Mouse (Mus musculus) cerebellum, adult 18-20 months (tissue): Measurements from ENCODE around the gene Farsa.
A peak's percentile ranks its signal among the peaks of the same experiment; 100 is the strongest.

Experiments used
- DNase-seq, 2 experiments: peaks; one replicate each; pipeline ENCODE4 v3.0.0; 2021

Farsa gene

DNA sequence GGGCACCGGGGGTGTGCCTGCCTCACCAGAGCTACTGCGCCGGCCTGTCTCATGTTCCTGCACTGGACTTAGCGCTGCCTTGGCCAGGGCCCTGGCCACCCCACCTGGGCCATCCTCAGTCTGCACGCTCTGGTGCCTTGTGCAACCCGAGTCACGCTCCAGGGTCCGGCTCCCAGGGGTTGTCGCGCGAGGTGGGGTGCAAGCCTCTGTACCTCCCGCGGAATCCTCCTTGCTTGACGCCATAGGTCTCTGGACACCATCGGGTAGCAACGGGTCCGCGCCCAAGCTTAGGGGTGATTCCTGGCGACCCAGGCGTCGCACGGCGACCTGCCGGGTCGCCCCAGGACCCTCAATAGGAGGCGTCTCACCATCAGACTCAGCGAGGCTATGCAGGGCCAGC lies 55.6 kb downstream of the Farsa start:
- no peak for DNase-seq

DNA sequence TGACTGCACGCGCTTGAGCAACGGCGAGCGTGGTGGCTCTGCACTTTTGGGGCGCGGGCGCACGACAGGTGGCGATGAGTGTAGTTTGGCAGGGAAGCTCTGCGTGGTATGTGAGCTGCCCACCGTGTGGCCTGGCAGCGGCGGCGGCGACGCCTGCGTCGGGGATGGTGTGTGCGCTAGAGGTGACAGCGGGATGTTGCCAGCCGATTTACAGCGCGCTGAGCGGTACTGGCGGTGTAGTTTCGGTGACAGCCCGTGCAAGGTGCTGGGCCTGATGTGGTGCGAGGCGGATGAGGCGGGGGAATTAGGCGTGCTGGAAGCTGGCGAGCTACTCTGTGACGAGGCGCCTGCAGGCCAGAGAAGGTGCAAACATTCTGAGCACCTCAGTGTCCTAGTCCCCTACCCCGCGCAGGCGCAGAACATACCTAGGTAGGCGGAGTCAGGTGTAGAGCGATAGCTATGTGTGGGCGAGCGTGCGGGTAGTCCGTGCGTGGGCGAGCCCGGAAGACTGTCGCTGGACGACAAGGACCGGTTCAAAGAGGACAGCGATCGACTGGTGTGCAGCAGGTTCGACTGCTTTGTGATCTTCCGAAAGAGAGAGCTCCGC lies 56.2 kb downstream of the Farsa start:
- peak; percentile 88 to 90 for DNase-seq

DNA sequence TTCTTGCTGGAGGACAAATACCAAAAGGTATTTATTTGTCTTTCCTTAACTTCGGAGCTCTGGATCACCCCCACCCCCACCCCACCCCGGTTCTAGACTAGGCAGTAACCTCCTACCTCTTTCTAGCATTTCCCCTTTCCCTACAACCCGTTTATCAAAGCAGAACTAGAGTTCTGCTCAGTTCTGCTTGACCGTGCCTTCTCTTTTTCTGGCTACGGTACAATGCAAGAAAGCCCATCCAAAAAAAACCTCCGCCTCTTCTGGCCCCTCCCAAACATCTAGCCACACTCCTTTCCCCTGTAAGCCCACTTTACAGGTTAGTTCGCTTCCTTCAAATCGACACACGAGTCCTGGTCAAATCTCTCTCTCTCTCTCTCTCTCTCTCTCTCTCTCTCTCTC lies 56.7 kb downstream of the Farsa start:
- DNase-seq, result no peak

DNA sequence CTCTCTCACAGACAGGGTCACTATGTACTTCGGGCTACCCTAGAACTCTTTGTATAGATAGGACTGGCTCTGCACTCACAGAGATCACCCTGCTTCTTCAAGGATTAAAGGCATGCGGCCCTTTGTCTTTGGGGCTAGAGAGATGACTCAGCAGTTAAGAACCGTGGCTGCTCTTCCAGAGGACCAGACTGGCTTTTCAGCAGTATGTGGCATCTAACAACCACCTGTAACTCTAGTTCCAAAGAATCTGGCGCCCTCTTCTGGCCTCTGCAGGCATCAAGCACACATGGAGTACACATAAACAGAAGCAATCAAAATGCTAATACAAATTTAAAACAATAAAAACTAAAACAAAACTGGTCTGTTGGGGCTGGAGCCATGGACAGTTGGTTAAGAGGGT lies 57.2 kb downstream of the Farsa start:
- DNase-seq, result no peak

DNA sequence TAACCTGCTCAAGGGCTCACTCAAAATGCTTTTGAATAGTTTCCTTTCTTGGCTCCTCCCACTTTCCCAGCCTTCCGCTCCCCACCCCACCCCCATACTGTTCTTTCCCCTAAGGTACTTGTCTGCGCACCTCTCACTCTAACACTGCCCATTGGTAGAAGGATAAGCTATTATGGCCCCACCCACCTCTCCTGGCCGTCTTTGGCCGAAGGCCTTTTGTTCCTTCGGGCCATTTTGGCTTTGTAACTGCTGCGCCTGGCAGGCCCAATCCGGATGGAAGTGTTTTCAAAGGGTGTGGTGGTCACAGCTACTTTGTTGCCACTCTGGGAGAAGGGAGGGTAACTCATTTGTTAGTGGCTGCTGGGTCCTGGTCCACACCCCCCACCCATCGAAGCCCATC lies 58.5 kb downstream of the Farsa start:
- DNase-seq, result no peak

DNA sequence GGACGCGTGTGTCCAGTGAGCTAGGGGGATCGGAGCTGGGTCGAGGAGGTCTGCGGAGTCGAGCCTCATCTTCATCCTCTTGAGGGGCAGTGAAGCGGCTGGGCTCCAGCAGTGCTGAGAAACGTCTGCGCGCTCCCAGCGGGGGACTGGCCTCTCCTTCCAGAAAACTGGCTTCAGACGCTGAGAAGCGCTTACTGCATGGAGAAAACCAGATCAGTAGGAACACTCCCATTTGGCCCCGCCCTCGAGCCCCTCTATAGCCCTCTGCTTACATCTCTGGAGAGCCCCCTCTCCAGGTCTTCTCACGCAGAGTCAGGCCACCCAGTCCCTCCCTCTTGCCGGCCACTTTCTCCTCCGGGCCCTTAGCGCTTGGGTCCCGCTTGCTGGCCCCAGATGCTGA lies 61.0 kb downstream of the Farsa start:
- DNase-seq, result no peak

DNA sequence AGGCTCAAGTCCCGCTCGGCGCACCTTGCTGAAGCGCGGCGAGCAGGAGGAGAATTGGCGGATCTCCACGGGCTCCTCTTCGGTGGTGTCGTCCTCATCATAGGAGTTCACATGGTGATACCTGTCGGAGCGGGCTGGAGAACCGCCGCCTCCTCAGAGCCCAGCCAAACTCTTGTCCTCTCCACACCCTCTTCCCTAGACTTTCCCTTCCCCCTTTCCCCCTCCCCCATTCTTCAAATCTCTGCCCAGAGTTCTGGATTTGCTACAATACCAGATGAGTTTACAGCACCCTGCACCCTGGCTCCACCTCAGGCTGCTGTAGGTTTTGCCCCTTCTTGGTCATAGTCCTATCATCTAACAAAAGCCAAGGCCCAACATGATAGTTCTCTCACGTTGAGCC lies 61.9 kb downstream of the Farsa start:
- DNase-seq, result no peak
